Mouse (Mus musculus) thymus, adult 2 months (tissue): ENCODE results near the gene Fbxl12.

Experiments
- CTCF ChIP-seq: fragments of 200-500 bp; IDR thresholded peaks from 2 replicates; pipeline ENCODE4 v1.5.1; 2012; ENCODE audit warnings: mild to moderate bottlenecking, control low read depth, low read length, moderate library complexity, borderline replicate concordance; ENCODE audit not compliant: control insufficient read depth, poor library complexity, insufficient read depth; ENCODE audit errors: extremely low read depth
- POLR2A ChIP-seq: fragments of 200-500 bp; IDR thresholded peaks from 2 replicates; pipeline ENCODE4 v1.6.1; 2012; ENCODE audit warnings: mild to moderate bottlenecking, low read length, control low read depth, moderate library complexity; ENCODE audit not compliant: control insufficient read depth, poor library complexity, insufficient read depth; ENCODE audit errors: extremely low read depth

DNA sequence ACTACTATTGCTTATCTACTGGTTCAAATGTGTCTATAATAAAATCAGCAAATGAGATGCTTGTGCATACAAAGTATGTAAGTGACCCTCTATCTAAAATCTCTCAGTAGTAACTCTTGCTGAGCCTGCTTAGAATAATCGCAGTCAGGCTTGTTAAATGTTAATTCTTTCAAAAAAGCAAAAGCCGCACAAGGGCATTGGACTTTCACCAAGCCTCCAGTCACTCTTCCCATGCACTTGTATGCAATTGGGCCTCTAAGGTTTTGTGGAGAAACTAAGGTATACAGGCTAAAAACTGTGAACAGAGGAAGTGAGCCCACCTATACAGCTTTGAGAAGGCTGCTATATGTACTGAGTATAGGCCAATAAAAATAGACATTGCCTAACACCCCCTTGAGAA is 68.0 kb downstream of the Fbxl12 start:
- TF ChIP-seq CTCF (no peak), POLR2A (no peak)
